Mouse (Mus musculus) neural tube, embryonic 12.5 days (tissue): ENCODE data around the gene Vwa8. TPM values are rescaled to one million over a fixed set of nuclear protein-coding genes. Genes with fewer than 3 reads are reported as not detected.
A peak's percentile ranks its signal among the peaks of the same experiment; 100 is the strongest.

Experiments
- ATAC-seq: fragments of 200-750 bp; cut with Nextera tagmentation; 2 replicates; pipeline ENCODE4 v1.8.0; 2017; ENCODE audit warnings: low read depth, mild to moderate bottlenecking, moderate TSS enrichment, moderate library complexity; ENCODE audit not compliant: low FRiP score
- H3K27ac ChIP-seq: fragments of 300-500 bp; sonication (generic); 2 replicates; pipeline ENCODE4 v1.5.1; 2016
- H3K27me3 ChIP-seq: fragments of 300-500 bp; sonication (generic); replicated peaks from 2 replicates; pipeline ENCODE4 v1.6.1; 2016; ENCODE audit warnings: mild to moderate bottlenecking
- H3K36me3 ChIP-seq: fragments of 300-500 bp; sonication (generic); 2 replicates; pipeline ENCODE4 v1.6.1; 2016; ENCODE audit warnings: mild to moderate bottlenecking
- H3K4me1 ChIP-seq: fragments of 300-500 bp; sonication (generic); 2 replicates; pipeline ENCODE4 v1.6.1; 2016
- H3K4me2 ChIP-seq: fragments of 300-500 bp; sonication (generic); replicated peaks from 2 replicates; pipeline ENCODE4 v1.6.1; 2016; ENCODE audit warnings: mild to moderate bottlenecking
- H3K4me3 ChIP-seq: fragments of 300-500 bp; sonication (generic); 2 replicates; pipeline ENCODE4 v1.5.1; 2016
- H3K9ac ChIP-seq: fragments of 300-500 bp; sonication (generic); 2 replicates; pipeline ENCODE4 v1.6.1; 2016; ENCODE audit warnings: mild to moderate bottlenecking
- H3K9me3 ChIP-seq: fragments of 300-500 bp; sonication (generic); 2 replicates; pipeline ENCODE4 v1.6.1; 2016; ENCODE audit warnings: mild to moderate bottlenecking
- WGBS: fragments of 180-500 bp; shearing (Covaris S2); methylation state at CpG from one replicate; pipeline ENCODE4 v1.1.7; 2016; 5-methylcytosine and 5-hydroxymethylcytosine counted together
- polyA plus RNA-seq: library from polyadenylated mRNA; unstranded; fragments of >200 nt; fragmentation: Nextera tagmentation; extraction: Ambion mirVana; gene quantifications from 2 replicates; pipeline ENCODE4 v1.2.1, GENCODE M21; 2016

Vwa8 gene
- polyA plus RNA-seq, 1 experiment from 2014 or later: 10.2 TPM

DNA sequence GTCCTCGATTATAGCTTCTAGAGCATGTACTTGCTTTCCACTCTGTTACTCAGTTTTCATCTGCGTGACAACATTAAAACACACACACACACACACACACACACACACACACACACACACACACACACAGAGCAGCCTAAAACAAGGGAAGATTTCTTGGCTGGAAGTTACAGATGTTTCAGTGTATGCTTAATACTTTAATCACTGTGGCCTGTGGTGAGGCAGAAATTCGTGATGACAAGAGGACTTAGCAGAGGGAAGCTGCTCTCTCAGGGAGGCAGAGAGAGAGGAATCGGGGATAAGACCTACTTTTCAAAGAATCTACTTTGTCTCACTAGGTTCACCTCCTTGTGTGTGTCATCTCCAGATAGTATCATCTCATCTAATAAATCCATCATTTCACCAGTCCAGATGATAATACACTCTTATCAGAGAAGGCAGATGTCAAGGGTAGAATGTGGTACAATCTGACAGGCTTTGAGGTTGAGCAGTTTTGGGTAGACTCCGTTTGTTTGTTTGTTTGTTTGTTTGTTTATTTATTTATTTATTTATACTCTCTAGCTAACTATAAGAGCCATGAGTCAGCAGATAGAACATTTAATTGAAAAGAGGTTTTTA is 1.2 kb downstream of the Vwa8 start:
- Histone ChIP-seq H3K4me1 (peaks cover 21% of the 10 kb centered on the region), H3K4me2 (peak overlapping the region; percentile 78), H3K4me3 (no peak overlapping the region), H3K36me3 (no peaks in the 10 kb centered on the region), H3K9ac (no peak overlapping the region), H3K27ac (no peak overlapping the region), H3K27me3 (no peaks in the 10 kb centered on the region), H3K9me3 (no peaks in the 10 kb centered on the region)
- no peak for ATAC-seq
- WGBS: 55% methylated on average over 5 of the region's 5 CpGs

DNA sequence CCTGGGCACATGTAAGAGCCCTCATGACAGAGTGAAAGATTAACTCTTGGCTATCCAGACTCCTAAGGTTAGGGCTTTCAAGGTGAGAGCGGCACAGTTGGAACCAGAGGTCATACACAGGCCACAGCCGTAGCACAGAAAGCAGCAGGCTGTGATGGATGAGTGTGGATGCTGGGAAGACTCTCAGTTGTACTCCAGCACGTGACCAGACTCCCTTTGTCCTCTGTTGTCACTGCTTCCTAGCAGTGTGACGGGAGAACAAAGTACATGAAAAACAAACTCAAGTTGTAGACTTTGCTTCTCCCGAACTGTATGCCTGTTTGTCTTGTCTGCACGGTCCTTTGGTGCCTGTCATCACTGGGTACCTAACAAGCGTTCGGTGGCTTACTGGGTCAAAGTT is 1.8 kb downstream of the Vwa8 start:
- 4% methylated on average over 8 of the region's 8 CpGs for WGBS
- ATAC-seq: peak; percentile 85

DNA sequence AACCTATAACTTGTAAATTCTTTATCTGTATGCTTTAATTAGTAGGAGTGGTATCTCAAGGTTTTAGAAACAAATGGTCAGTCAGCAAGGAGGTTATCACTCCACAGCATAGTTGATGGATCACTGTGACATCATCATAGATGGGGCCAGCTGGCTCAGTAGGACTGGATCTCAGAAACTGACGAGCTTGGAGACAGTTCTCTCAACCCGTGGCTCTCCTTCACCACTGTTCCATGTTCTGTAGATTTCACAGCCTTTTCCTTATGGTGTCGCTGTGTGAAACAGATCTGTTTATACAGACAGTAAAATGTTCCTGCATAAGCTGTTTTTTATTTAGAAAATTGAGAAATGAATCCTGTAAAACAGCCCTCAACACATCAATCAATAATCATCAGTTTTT is 2.5 kb downstream of the Vwa8 start:
- Histone ChIP-seq H3K4me1 (peaks cover 21% of the 10 kb centered on the region), H3K36me3 (no peaks in the 10 kb centered on the region), H3K9ac (no peak overlapping the region), H3K4me2 (no peak overlapping the region), H3K27me3 (no peaks in the 10 kb centered on the region), H3K4me3 (no peak overlapping the region), H3K9me3 (no peaks in the 10 kb centered on the region), H3K27ac (no peak overlapping the region)
- WGBS: 43% methylated on average over 3 of the region's 3 CpGs
- ATAC-seq: no peak

More for the DNA sequence above, 1.8 kb downstream of the Vwa8 start:
- Histone ChIP-seq H3K4me1 (peaks cover 21% of the 10 kb centered on the region), H3K36me3 (no peaks in the 10 kb centered on the region), H3K9me3 (no peaks in the 10 kb centered on the region), H3K27me3 (no peaks in the 10 kb centered on the region), H3K4me3 (no peak overlapping the region), H3K27ac (no peak overlapping the region), H3K9ac (no peak overlapping the region), H3K4me2 (peak overlapping the region; percentile 27)

DNA sequence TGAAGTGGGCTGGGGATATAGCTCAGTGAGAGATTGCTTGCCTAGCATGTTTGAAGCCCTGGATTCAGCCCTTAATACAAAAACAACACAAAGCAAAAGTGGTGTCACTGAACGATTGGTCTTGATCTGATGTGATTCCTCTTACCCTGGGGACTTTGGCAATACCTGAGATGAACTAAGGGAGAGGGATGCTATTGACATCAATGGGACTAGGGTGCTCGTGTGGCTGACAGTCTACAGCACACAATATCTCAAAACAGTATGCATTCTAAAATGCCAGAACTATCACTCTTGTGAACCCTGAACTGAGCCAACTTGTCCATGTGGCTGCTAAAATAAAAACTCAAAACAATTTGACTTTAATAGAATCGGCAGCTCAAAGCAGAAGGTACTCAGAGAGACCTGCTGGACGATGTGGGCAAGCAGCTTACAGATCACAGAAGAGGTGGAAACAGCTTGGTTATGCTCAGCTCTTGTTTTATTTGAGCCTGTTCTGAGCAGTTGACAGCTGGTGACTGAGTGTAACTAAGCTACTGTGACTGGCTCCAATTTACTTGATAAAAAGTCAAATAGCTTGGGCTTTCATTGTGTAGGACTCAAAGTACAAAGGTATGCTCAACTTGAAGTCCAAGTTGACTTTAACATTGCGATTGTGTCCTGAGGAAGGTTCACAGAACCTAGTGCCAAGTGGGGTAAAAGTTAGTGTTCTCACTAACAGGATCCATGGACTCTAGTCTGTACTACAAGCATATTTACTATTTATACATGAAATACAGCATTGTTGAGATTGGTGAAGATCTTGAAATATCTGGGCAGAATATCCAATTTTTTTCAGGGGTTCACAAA is 3.8 kb downstream of the Vwa8 start:
- H3K4me1 ChIP-seq: peaks cover 21% of the 10 kb centered on the region
- no peak for ATAC-seq
- WGBS: 65% methylated on average over 5 of the region's 5 CpGs
- H3K9ac ChIP-seq: no peak overlapping the region
- H3K9me3 ChIP-seq: no peaks in the 10 kb centered on the region
- no peak overlapping the region for H3K4me3 ChIP-seq
- H3K36me3 ChIP-seq: no peaks in the 10 kb centered on the region
- no peak overlapping the region for H3K27ac ChIP-seq
- no peak overlapping the region for H3K4me2 ChIP-seq
- H3K27me3 ChIP-seq: no peaks in the 10 kb centered on the region

DNA sequence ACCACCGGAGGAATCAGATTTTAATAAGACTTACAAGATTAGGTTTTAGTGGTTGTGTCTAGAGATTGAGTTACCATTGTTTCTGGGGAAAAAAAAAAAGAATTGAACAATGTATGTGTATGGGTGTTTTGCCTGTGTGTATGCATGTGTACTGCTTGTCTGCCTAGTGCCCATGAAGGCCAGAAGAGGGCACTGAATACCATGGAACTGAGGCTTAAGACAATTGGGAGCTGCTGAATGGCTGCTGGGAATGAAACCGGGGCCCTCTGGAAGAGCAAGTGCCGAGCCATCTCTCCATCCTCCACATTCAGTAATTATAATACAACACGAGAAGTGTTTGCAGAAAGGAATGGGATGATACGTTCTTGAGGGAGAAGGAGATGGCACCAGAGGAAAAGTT is 12.3 kb downstream of the Vwa8 start:
- no peaks in the 10 kb centered on the region for H3K27me3 ChIP-seq
- no peaks in the 10 kb centered on the region for H3K4me1 ChIP-seq
- H3K4me2 ChIP-seq: no peak overlapping the region
- H3K27ac ChIP-seq: no peak overlapping the region
- no peak overlapping the region for H3K9ac ChIP-seq
- 92% methylated on average over 5 of the region's 5 CpGs for WGBS
- no peak for ATAC-seq
- no peak overlapping the region for H3K4me3 ChIP-seq
- no peaks in the 10 kb centered on the region for H3K36me3 ChIP-seq
- 0 out of 2 replicates have a peak, but pooled peaks cover 3% of the 10 kb centered on the region for H3K9me3 ChIP-seq

DNA sequence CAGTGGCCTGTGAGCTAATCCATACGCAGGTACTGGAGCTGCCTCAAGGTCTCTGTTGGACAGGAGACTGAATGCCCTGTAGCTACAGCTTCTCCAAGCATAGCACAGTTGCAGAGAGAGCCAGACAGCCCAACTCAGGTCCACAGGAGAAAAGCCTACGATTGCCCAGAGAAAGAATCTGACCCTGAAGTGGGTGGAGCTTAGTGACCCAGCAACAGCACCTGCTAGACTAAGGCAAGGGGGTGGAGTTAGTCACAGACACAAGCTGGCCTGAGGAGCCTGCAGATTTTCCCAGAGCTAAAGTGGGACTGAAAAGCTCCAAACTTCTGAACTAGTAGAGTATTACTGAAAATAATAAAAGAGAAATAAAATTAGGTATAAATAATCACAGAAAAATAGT is 21.2 kb downstream of the Vwa8 start:
- no peak overlapping the region for H3K4me3 ChIP-seq
- no peaks in the 10 kb centered on the region for H3K4me1 ChIP-seq
- no peaks in the 10 kb centered on the region for H3K36me3 ChIP-seq
- no peak overlapping the region for H3K27ac ChIP-seq
- no peak overlapping the region for H3K9ac ChIP-seq
- no peaks in the 10 kb centered on the region for H3K27me3 ChIP-seq
- H3K4me2 ChIP-seq: no peak overlapping the region
- H3K9me3 ChIP-seq: no peaks in the 10 kb centered on the region
- ATAC-seq: no peak
- 41% methylated on average over 2 of the region's 2 CpGs for WGBS

DNA sequence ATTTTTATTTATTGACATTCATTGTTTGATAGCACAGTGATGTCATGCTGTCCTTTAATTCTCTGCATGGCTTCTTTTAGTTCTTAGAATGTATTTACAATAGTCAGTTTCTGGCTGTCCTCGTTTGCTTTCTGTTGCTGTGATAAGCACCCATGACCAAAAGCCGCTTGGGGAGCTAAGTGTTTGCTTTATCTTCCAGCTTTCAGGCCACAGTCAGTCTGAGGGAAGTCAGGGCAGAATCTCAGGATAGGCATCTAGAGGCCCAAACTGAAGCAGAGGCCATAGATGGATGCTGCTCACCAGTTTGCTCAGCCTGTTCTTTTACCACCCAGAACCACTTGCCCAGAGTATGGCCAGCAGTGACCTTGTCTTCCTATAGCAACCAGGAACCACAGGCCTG is 28.3 kb downstream of the Vwa8 start:
- ATAC-seq: no peak
- Histone ChIP-seq H3K9ac (no peak overlapping the region), H3K4me2 (no peak overlapping the region), H3K4me1 (peaks cover 5% of the 10 kb centered on the region; the same call in 1 of the 2 replicates), H3K9me3 (no peaks in the 10 kb centered on the region), H3K36me3 (no peaks in the 10 kb centered on the region), H3K4me3 (no peak overlapping the region), H3K27ac (no peak overlapping the region), H3K27me3 (no peaks in the 10 kb centered on the region)
- 83% methylated on average over 2 of the region's 2 CpGs for WGBS

DNA sequence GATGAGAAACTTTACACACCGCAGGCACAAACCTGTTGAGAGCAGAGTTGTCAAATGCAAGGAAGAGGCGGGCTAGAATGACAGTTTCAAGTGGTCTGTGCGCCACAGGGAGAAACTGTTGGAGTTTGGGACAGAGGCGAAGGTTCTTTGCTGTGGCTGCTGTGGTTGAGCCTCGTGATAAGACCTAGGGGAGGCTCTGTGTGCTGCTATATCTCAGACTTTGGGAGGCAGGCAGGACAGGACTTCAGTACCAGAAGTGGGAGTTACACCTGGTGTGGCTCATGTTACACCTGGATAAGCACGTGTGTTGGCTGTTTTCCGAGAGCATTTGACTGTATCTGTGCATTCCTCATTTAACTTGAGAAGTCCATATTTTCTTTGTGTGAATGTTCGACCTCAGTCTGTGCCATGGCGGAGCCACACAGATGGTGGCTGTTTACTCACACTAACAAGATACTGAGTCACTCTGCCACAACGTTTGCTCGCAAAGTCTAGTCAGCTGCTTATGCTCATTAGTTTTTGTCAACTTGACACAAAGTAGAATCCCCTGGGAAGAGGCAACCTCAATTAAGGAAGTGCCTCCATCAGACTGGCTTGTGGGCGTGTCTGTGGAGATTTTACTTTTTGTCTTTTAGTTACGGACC is 29.7 kb downstream of the Vwa8 start:
- 83% methylated on average over 13 of the region's 13 CpGs for WGBS
- peaks cover 5% of the 10 kb centered on the region; the same call in 1 of the 2 replicates for H3K4me1 ChIP-seq
- H3K4me2 ChIP-seq: no peak overlapping the region
- H3K9ac ChIP-seq: no peak overlapping the region
- H3K4me3 ChIP-seq: no peak overlapping the region
- H3K27ac ChIP-seq: no peak overlapping the region
- no peaks in the 10 kb centered on the region for H3K27me3 ChIP-seq
- no peak for ATAC-seq
- no peaks in the 10 kb centered on the region for H3K36me3 ChIP-seq
- H3K9me3 ChIP-seq: no peaks in the 10 kb centered on the region

DNA sequence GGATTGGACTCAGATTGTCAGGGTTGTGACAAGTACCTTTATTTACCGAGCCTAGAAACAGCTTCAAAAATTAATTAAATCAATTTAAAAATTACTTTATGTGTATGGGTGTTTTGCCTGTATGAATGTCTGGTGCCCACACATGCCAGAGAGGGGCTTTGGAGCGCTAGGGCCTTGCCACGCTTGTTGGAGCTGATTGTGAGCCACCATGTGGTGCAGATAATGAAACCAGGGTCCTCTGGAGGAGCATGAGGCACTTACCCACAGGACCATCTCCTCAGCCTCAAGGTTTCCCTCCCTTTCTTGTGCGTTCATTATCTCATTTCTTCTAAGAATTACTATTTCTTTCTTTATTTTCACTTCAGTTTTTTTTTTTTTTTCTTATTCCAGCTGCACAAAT is 32.0 kb downstream of the Vwa8 start:
- Histone ChIP-seq H3K9ac (no peak overlapping the region), H3K9me3 (no peaks in the 10 kb centered on the region), H3K27ac (no peak overlapping the region), H3K27me3 (no peaks in the 10 kb centered on the region), H3K4me1 (peaks cover 5% of the 10 kb centered on the region; the same call in 1 of the 2 replicates), H3K4me3 (no peak overlapping the region), H3K36me3 (no peaks in the 10 kb centered on the region), H3K4me2 (no peak overlapping the region)
- WGBS: 82% methylated on average over 4 of the region's 4 CpGs
- no peak for ATAC-seq

DNA sequence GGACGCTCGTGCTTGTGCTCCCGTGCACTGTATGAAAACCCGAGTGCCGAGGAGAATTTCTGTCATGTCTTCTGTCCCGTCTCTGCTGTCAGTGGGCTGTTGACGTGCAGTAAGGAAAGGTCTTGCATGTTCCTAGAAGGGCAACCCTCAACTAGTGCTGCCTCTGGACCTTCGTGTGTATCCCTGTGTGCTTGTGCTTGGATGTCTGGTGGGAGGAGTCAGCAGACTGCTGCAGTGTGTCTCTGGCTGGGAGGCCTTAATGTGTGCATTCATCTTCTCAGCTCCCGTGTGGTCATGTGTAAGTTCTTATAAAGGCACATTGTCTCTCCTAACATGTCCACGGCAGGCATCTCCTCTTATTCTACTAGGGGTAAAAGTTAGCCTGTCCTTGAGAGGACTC is 32.7 kb downstream of the Vwa8 start:
- H3K27ac ChIP-seq: no peak overlapping the region
- peaks cover 5% of the 10 kb centered on the region; the same call in 1 of the 2 replicates for H3K4me1 ChIP-seq
- ATAC-seq: no peak
- H3K4me3 ChIP-seq: no peak overlapping the region
- H3K36me3 ChIP-seq: no peaks in the 10 kb centered on the region
- no peaks in the 10 kb centered on the region for H3K27me3 ChIP-seq
- no peak overlapping the region for H3K4me2 ChIP-seq
- 69% methylated on average over 10 of the region's 10 CpGs for WGBS
- no peak overlapping the region for H3K9ac ChIP-seq
- H3K9me3 ChIP-seq: no peaks in the 10 kb centered on the region

DNA sequence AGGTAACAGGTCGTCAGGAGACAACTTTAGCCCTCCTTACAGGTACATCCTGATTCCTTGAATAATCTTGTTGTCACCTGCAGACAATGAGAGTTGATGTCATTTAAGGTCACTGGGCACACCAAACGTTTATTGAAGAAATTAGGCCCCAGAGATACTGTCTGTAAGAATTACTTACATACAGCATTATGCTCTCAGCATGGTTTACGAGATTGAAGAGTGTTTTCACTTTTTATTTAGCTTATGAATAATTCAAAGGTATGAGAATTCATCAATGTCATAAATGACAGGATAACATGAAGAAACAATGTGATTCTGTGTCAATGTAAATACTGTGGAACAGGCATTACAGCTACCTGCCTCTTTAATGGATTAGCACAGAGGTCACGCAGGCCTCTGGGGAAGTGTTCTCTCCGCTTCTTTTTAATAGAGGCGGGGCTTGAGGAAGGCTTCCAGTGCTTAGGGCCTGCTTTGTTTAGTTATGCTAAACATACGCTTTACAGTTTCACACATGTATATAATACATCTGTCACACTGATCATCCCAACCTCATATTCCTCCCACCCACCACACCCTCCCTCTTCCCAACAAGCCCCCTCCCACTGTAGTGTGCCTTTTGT is 37.2 kb downstream of the Vwa8 start:
- Histone ChIP-seq H3K36me3 (no peaks in the 10 kb centered on the region), H3K27ac (no peak overlapping the region), H3K4me3 (no peak overlapping the region), H3K9ac (no peak overlapping the region), H3K9me3 (no peaks in the 10 kb centered on the region), H3K4me2 (no peak overlapping the region), H3K4me1 (peaks cover 5% of the 10 kb centered on the region; the same call in 1 of the 2 replicates), H3K27me3 (no peaks in the 10 kb centered on the region)
- ATAC-seq: no peak
- 71% methylated on average over 7 of the region's 7 CpGs for WGBS
